Mouse (Mus musculus) 3134 (cell line): Measurements from ENCODE around the gene Ptcd1.
"Not testable (repeated sequence)": the region's sequence is repeated elsewhere in the genome, so short reads cannot be mapped to it uniquely, and the experiment has no call there.

ENCODE experiments used
- DNase-seq: peaks from one replicate; pipeline ENCODE4 v3.0.0-alpha.2; 2011; ENCODE audit warnings: low spot score; ENCODE audit not compliant: insufficient read length; ENCODE audit errors: extremely low read depth

The Ptcd1 gene

DNA sequence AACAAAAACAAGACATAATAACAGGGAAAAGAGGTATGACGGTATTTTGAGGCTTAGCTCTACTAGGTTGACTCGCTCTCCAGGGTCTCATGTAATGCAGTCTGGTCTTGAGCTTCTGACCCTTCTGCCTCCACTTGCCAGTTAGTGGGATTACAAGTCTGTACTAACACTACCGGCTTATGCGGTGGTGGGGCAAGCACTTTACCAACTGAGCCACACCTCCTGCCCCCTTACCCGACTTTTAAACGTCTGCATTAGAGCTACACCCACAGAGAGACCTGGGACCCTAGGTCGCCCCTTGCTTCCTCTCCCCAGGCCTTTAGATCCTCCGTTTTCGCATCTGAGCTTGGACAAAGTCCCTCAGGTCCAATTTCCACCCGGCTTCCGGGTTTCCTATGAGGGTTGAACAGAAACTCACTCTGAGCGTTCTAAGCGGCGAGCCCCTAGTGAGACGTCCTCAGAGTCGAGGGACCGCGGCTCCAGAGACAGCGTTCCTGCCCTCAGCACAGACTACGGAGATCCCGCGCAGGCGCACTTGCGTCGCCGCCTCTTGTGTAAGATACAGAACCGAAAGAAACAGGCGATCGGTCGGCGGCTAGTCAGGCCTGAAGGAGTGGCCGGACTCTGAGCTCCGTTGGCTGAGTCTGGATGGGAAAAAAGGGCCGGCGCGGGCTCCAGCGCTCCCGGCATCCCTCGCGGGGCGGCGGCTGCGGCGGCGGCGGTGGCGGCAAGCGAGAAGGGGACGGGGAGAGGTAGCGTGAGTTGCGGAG, at the start of gene Ptcd1, which contains the start of gene Cpsf4:
Gene Ptcd1 (minus strand): TSS at position 573 of the 770 bp plus-strand sequence.
Gene Cpsf4 (plus strand): TSS at position 678 of the 770 bp plus-strand sequence.
- DNase-seq, result peak; percentile 93

DNA sequence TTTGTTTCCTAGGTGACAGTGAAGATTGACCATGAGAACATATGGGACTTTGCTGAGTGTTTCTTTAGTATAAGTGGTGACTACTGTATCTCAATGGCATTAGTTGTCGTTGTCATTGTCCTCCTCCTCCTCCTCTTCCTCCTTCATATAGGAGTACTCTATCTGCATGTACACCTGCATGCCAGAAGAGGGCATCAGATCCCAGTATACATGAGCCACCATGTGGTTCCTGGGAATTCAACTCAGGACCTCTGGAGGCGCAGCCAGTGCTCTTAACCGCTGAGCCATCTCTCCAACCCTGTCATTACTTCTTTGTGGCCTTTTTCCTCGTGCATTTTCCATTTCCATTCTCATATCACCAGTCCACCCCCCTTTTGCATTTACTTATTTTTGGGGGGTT, 47.8 kb upstream of the Ptcd1 start:
- DNase-seq, result no peak

DNA sequence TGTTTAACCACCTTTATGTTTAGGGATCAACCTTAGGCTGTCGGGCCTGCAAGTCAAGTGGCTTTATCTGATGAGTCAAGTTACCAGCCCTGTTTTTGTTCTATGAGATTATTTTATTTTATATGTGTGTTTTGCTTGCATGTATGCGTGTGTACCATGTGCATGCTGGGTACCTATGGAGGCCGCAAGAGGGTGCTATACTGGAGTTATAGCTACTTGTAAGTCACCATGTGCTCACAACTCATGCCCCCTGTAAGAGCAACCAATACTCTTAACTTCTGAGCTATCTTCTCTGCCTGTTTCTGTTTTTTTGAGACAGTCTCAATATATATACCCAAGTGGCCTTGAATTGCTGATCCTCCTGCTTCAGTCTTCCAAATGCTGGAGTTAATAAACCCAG, 46.6 kb upstream of the Ptcd1 start:
- DNase-seq, result no peak

DNA sequence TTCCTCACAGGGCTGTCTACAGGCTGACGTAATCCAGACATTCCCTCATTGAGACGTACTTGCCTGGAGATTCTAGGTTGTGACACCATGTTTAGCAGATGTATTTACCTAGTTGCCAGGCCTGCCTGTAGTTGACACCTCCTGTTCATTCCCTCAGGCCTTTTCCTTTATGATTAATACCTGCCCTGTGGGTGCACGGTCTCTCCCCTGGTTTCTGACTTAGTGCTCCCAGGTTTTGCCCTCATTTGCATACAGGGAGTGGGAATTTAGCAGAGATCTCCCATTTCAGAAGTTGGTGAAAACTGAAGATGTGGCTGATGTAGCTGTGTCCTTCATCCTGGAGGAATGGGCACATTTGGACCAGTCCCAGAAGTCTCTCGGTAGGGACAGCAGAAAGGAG, 45.3 kb upstream of the Ptcd1 start:
- no peak for DNase-seq

DNA sequence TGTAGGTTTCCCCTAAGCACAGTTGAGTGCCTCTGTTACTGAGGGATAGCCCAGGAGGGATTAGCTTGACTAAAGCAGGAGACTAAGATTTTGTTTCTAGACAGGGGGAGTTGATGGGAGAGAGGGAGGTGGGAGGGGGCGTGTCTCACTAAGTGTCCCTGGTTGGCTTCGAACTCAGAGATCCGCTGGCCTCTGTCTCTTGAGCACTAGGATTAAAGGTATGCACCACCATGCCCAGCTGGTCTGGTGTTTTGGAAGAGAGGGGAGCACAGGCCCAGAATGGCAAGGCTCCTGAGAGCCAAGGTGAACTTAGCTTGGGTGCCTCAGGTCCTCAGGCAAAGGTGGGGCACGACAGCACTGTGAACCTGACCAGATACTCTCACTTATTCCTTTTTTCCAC, 44.4 kb upstream of the Ptcd1 start:
- DNase-seq, result no peak

DNA sequence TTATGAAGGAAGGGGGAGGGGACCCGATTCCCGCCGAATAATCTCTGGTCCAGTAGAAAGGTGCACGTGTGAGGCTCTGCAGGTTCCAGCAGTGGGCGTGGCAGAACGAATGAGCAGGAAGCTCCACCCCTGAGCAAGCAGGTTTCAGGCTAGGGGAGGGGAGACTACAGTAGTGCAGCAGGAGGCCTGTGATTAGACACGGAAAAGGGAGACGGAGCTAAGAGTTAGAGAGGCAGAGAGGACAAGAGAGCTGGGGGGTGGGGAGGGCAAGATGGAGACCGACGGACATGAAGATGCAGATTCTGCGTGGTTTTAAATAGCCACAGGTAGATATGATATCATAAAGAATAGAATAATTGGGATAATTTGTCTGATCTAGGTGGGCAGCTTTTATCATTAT, 41.5 kb upstream of the Ptcd1 start:
- DNase-seq, result not testable (repeated sequence)

DNA sequence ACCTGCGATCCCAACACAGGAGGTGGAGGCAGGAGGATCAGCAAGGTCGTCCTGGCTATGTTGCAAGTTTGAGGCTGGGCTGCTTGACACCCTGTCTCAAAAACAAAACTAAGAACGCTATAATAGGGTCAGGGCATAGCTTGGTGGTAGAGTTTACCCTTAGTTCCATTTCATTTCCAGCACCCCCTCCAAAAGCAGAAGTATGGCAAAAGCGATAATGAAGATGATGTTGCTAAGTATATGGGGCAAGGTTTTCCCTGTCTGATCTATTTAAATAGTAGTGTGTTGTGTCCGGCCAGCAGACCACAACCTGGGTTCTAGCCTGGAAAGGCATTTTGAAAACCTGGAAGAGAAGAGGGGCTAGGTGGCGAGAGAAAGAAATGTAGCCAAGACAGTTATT, 41.0 kb upstream of the Ptcd1 start:
- no peak for DNase-seq

DNA sequence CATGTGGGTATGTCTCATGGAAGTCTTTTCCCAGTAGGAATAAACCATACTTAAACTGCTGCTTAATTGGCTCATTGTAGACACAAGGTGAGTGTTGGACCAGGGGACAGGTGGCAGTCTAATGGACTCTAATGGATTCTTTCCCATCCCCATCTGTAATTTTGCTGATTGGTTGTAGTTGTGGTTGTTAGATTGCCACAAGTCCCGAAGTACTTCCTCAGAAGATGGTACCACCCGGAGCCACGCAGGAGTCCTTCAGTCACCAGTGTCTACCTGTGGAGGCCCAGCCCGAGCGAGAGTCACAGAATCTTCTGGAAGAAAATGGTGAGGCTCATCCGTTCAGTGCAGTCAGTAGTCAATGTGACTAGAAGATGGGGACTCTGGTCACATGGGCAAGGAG, 40.5 kb upstream of the Ptcd1 start:
- no peak for DNase-seq

DNA sequence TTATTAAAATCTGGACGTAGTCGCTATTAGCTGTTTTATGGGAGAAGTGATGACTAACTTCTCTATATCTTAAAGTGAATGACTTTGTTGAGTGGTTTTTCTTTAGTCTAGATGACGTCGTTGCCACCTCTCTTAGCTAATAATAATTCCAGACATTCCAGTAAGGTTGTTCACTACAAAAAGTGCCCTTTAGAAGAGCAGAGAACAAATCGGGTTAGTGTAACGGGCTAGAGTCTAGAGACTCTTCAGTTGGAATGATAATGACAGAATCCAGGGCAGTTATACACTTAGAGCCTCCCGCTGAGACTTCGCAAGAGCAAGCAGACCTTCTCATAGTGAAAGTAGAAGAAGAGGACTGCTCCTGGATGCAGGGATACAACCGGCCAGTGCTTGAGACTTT, 38.1 kb upstream of the Ptcd1 start:
- DNase-seq, result peak; percentile 51

DNA sequence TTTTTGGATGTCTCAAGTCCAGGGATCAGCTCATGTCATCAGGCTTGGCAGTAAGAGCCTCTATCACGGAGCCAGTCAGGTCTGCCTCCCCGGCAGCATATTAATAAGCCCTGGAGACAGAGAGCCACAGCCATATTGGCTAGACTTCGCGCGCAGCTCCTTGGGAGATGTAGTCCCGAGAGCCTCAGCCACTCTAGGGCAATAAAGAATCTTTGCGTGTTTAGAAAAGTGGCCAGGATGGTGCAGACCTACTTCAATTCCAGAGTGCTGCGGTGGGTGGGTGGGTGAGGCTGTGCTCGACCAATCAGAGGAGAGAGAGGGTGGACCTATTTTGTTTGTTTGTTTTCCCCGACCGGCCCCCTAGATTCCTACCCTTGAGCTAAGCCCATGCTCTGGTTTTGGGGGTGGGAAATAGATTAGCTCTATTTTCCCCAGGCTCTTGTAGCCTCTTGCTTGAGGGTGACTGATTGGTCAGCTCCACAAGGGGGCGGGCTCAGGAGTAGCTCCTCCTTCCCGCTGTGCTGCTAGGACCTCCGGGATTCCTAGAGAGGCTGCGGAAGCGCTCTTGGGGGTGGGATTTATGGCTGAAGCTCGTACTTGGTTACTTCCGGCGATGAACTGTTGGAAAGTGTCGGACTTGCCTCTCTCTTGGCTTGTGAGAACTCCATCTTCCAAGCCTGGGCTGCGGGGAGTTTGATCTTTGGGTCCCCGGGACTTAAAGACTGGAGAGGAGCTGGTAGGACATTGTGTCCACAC, 37.2 kb upstream of the Ptcd1 start, which contains the start of gene Zkscan5:
Gene Zkscan5 (plus strand): TSS at position 627 of the 756 bp plus-strand sequence.
- peak; percentile 95 for DNase-seq

DNA sequence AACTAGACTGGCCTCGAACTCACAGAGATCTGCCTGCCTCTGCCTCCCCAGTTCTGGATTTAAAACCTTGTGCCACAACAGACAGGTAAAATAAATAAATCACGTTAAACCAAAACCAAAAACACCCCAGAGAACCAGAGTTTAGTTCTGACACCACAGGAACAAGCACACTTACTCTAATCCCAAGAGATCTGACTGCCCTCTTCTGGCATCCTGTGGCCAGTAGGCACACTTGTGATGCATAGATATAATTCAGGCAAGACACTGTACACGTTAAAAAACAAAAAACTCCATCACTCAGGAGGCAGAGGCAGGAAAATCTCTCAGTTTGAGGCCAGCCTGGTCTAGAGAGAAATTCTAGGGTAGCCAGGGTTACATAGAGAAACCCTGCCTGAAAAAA, 35.5 kb upstream of the Ptcd1 start:
- DNase-seq, result no peak

DNA sequence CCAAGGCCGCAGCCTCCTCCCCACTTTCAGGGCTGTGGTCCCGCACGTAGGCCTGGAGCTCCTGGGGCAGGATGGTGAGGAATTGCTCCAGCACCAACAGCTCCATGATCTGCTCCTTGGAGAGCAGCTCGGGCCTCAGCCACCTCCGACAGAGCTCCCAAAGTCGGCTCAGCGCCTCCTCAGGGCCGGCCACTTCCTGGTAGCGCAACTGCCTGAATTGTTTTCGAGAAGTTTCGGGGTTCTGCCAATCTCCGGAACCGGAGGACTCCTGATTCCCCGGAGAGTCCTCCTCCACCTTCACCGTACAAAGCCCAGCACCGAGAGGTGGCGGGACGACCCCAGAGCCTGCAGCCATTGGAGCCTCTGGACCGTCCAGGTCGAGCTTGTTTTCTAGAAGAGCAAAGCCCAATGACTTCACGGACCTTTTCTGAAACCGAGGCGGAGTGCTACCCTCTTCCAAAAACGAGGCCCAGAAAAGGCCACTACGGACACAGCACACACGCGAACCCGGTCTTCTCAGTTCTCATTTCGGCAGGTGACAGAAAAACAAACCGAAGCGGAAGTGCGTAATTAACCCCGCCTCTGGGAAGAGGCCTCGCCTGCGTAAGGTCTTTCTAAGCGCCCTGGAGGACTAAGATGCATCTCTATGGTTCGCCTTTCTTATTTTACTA, 34.5 kb upstream of the Ptcd1 start, which contains the start of gene Zkscan14:
Gene Zkscan14 (minus strand): TSS at position 548 of the 671 bp plus-strand sequence.
- peak; percentile 54 for DNase-seq

DNA sequence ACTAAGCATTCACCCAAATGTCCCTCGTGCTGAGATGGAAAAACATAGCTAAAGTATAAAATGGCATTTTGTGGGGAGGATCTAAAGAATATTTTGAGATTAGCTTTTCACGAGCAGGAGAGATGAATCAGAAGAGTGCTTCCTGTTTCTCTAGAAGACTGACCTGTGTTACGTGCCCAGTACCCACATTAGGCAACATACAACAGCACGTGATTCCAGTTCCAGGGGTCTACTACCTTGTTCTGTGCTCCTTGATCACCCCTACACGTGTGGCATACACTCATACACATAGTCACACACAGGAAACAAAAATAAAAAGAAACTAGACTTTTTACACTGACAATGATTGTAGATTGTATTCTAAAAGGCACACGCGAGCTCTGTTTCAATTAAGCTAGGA, 33.5 kb upstream of the Ptcd1 start:
- no peak for DNase-seq

DNA sequence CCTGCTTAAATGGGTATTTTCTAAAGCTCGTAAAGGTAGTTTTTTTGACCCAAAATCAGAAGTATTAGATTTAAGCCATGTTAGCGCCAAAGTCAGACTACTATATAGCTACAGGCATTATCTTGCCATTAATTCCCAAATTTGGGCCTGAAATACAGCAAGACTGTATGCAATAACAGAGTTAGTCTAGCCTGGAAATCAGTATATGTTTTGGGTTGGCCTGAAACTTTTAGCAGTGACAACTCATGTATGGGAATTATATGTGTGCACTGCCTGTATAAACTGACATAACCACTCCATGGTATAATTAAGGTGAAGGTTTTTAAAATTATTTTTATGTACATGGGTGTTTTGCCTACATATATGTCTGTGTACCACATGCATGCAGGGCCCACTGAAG, 25.1 kb upstream of the Ptcd1 start, which contains the start of gene Atp5j2:
Gene Atp5j2 (minus strand): TSS at position 101 of the 400 bp plus-strand sequence.
- DNase-seq, result no peak

DNA sequence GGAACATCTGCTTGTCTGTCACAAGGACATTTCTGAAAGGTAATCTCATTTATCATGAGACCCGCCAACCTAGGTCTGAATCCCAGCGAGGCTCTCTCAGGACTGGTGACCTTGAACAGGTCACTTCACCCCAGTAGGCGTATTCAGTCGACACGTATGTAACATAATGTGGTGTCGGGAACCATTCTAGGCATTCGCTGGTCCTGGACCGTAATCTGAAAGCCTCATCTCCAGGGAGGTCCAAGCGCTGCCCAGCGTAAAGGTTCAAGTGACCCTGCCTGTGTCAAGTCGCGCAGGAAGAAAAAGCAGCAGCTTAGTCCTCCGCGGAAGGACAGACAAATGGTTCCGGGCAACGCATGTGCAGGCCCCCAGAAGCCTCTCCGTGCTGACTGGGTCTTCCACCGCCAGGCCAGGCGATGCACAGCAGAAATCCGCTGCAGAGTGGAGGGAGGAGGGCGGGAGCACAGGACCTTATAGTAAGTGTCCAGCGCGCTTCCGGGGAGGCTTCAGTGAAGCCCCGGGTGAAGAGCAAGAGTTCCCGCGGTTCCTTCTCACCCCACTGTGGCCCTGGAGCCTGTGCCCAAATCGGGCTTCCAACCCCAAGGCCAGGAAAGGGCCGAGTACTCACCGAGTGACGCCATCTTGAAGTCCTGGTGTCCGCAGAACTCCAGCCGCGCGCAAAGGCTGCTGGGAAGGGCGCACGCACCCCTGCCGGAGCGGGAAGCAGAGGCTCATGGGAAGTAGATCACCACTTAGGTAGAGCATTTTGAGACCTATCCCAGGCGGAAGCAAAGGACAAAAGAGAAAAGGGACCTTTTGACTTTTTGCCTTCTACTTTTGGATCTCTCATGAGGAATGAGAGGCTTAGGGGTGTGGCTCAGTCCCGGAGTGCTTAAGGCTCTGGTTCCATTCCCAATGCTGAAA, 24.2 kb upstream of the Ptcd1 start:
- DNase-seq, result peak; percentile 96

DNA sequence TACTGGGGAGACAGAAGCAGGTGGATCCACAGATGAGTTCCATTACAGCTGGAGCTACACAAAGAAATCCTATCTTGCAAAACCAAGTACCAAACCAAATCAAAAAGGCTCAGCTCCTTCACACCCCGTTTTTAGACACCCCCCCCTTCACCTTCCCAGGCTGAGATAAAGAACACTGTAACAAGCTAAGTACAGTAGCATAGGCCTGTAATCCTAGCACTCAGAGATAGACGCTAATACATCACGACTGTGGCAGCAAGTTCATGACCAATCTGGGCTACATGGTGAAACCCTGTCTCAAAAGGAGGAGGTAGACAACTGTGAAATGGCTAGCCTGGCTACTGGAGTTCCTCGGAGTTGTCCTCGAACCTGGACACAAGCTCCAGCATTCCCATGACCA, 23.5 kb upstream of the Ptcd1 start:
- DNase-seq, result no peak

DNA sequence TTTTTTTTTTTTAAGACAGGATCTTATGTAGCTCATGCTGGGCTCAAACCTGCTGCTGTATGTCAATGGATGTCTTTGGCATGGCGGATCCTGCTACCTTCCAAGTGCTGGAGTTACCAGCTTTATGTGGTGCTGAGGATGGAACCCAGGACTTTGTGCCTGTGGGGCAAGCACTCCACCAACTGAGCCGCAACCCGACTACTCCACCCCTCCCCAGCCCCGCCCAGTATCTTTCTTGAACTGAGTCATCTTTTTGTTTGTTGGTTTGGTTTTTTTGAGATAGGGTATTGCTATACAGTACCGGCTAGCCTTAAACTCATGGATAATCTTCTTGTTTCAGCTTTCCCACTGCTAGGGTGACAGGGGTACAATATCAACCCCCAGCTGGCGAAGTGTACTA, 22.5 kb upstream of the Ptcd1 start:
- no peak for DNase-seq

DNA sequence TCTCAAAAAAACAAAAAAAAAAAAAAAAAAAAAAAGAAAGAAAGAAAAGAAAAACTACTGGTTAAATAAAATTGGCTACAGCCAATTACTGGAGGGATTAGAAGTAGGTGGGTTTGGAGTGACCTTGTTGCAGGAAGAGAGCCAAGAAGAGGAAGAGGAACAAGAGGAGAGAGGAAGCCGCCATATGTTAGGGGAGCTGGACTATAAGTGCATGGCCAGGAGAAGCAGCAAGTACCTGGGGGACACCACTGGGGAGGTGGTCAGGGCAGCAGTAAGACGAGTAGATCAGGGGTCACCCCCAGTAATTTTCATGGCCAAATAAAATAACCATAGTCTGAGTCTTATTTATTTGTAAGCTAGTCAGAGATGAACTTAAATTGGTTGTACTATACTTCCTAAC, 18.3 kb upstream of the Ptcd1 start:
- no peak for DNase-seq

DNA sequence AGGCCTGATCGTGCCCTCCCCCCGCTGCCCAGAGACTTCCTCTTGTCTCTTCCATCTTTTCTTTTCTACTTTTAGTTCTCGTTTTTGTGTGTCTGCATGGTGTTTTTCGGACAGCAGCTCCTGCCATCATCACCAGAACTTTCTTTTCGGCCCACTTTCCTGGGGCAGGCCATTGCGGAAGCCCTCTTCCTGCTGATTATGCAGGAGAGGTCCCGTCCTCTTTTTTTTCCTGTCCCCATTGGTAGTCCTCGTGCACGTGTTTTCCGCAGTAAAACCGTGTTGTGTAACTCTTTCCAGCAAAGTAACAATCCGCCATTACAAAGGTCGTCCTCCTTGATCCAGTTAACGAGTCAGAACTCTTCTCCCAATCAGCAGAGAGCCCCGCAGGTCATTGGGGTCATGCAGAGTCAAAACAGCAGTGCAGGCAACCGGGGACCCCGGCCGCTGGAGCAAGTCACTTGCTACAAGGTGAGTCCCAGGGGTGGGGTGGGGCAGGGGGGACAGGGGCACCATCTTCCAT, 11.6 kb upstream of the Ptcd1 start:
- DNase-seq, result no peak

DNA sequence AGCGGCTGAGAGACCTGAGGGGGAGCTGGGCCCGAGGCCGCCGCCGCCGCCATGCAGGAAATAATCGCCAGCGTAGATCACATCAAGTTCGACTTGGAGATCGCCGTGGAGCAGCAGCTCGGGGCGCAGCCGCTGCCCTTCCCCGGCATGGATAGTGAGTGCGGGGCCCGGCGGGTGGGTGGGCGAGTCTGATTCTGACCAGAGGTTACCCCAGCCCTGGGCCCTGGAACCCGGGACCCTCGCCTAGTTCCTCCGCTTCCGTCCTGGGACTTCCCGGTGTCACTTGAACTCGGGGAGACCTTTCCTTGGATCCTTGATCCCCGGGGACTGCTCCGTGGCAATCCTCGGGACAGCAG, 376 bp upstream of the Ptcd1 start:
- no peak for DNase-seq
